8 mouse cellular contexts compared by ENCODE assay signal in the genomic region with DNA sequence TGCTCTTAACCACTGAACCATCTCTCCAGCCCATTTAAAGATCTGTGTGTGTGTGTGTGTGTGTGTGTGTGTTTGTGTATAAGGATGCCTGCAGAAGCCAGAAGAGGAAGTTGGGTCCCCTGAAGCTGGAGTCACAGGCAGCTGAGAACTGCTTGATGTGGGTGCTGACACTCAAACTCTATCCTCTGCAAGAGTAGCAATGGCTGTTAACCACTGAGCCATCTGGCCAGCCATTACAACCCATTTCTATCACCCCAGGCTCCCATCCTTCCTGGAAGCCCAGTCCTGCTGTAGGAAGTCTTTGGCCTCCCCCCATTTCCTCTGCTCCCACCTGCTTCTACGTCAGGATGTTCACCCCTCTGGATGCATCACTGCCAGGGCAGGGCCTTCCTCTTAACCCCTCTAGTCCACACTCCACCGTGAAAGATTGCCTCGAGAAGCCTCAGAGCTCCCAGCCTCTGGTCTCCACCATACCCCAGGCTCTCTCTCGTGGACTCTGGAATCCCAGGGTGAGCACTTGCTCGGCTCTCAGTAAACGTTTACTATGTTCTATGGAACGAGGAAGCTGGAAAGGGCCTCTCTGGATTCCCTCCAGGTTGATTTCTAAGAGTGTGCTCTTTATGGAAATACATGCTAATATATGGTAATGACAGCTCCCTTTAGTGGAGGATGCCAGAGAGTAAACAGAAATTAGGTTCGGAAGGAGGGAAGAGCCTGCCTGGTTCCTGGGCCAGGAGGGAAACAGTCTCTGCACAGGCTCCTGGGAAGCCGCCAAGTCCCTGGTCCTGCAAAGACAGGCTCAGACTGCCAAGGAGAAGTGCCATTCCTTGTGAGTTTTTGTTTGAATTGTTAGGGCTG. TPM values are rescaled to one million over a fixed set of nuclear protein-coding genes. Genes with fewer than 3 reads are reported as not detected.
DNase-seq lines count a peak whose midpoint lies in the region; ATAC-seq and TF ChIP-seq lines count a peak whose summit lies in the region.

No protein-coding gene starts in this region.

- intact Hi-C loops in gastrocnemius, adult 2 months (cut with DNase I), result no loop called here
- intact Hi-C loops in gastrocnemius, postnatal 36 days (cut with DNase I), result no loop called here

- H3K9ac ChIP-seq in intestine, embryonic 15.5 days, result no peak overlapping the region
- H3K9ac ChIP-seq in lung, embryonic 16.5 days (ENCODE audit: low read length), result no peak overlapping the region
- peak overlapping the region; percentile 55; the same call in 1 of the 2 replicates for H3K9ac ChIP-seq in stomach, embryonic 16.5 days (ENCODE audit: low read length)

- TF ChIP-seq POLR2A in bone marrow macrophage, adult 2 months (IDR thresholded peaks at IDR 0.05; ENCODE audit: borderline replicate concordance, low read depth, low read length), result no peak

- WGBS in intestine, embryonic 15.5 days, result 29% methylated on average over 9 of the region's 9 CpGs
- WGBS in lung, embryonic 16.5 days, result 13% methylated on average over 9 of the region's 9 CpGs
- 27% methylated on average over 9 of the region's 9 CpGs for WGBS in stomach, embryonic 16.5 days

- DNase-seq in gastrocnemius, adult 2 months, result peak; percentile 47
- DNase-seq in gastrocnemius, postnatal 36 days, result no peak
- peak; percentile 19 for DNase-seq in 3T3-L1 (ENCODE audit: low read depth, low spot score)
- DNase-seq in retina, postnatal 1 day, result no peak

- 0 out of 2 replicates have a peak overlapping the region, but pooled peaks have one; percentile 14 for H3K4me2 ChIP-seq in intestine, embryonic 15.5 days (replicated peaks)
- 0 out of 2 replicates have a peak overlapping the region, but pooled peaks have one; percentile 5 for H3K4me2 ChIP-seq in lung, embryonic 16.5 days (ENCODE audit: low read depth, low read length)
- H3K4me2 ChIP-seq in stomach, embryonic 16.5 days (ENCODE audit: low read depth, low read length), result peak overlapping the region; percentile 19; the same call in 1 of the 2 replicates

- H3K9me3 ChIP-seq in intestine, embryonic 15.5 days, result no peaks in the 10 kb centered on the region
- H3K9me3 ChIP-seq in lung, embryonic 16.5 days (ENCODE audit: control insufficient read depth, low read length), result no peaks in the 10 kb centered on the region
- H3K9me3 ChIP-seq in stomach, embryonic 16.5 days (replicated peaks; ENCODE audit: control insufficient read depth, low read length), result no peaks in the 10 kb centered on the region

- no peak for TF ChIP-seq CTCF in gastrocnemius, adult 2 months (IDR thresholded peaks at IDR 0.05)
- TF ChIP-seq CTCF in bone marrow macrophage, adult 2 months (IDR thresholded peaks at IDR 0.05; ENCODE audit: low read depth, low read length), result no peak

- no peak overlapping the region for H3K27ac ChIP-seq in gastrocnemius, adult 2 months
- peak overlapping the region; percentile 68 for H3K27ac ChIP-seq in bone marrow macrophage, adult 2 months (ENCODE audit: insufficient read depth, low read depth, low read length)
- H3K27ac ChIP-seq in intestine, embryonic 15.5 days, result peak overlapping the region; percentile 61
- H3K27ac ChIP-seq in lung, embryonic 16.5 days (ENCODE audit: low read length), result peak overlapping the region; percentile 92
- peak overlapping the region; percentile 80 for H3K27ac ChIP-seq in stomach, embryonic 16.5 days (ENCODE audit: low read length)

- no peak for ATAC-seq in intestine, embryonic 15.5 days
- peak; percentile 71 for ATAC-seq in lung, embryonic 16.5 days (ENCODE audit: low read depth)
- peak; percentile 24; the same call in 1 of the 2 replicates for ATAC-seq in stomach, embryonic 16.5 days (ENCODE audit: insufficient read depth, low FRiP score)

- H3K36me3 ChIP-seq in intestine, embryonic 15.5 days, result no peaks in the 10 kb centered on the region
- peaks cover 6% of the 10 kb centered on the region for H3K36me3 ChIP-seq in lung, embryonic 16.5 days (ENCODE audit: control insufficient read depth, insufficient read depth, low read length)
- H3K36me3 ChIP-seq in stomach, embryonic 16.5 days (ENCODE audit: control insufficient read depth, insufficient read depth, low read length), result 0 out of 2 replicates have a peak, but pooled peaks cover 3% of the 10 kb centered on the region

- peaks cover 35% of the 10 kb centered on the region for H3K4me1 ChIP-seq in bone marrow macrophage, adult 2 months (ENCODE audit: control insufficient read depth, insufficient read depth, low read length)
- peaks cover 24% of the 10 kb centered on the region for H3K4me1 ChIP-seq in intestine, embryonic 15.5 days (replicated peaks)
- H3K4me1 ChIP-seq in lung, embryonic 16.5 days (replicated peaks; ENCODE audit: control insufficient read depth, insufficient read depth, low read length), result peaks cover 23% of the 10 kb centered on the region
- H3K4me1 ChIP-seq in stomach, embryonic 16.5 days (ENCODE audit: control insufficient read depth, insufficient read depth, low read length), result peaks cover 12% of the 10 kb centered on the region

- no peak overlapping the region for H3K4me3 ChIP-seq in gastrocnemius, adult 2 months
- no peak overlapping the region for H3K4me3 ChIP-seq in bone marrow macrophage, adult 2 months (ENCODE audit: insufficient read depth, low read length)
- H3K4me3 ChIP-seq in intestine, embryonic 15.5 days (replicated peaks), result no peak overlapping the region
- H3K4me3 ChIP-seq in lung, embryonic 16.5 days (ENCODE audit: low read length), result no peak overlapping the region
- no peak overlapping the region for H3K4me3 ChIP-seq in stomach, embryonic 16.5 days (replicated peaks; ENCODE audit: low read length)

- no peaks in the 10 kb centered on the region for H3K27me3 ChIP-seq in intestine, embryonic 15.5 days (replicated peaks)
- H3K27me3 ChIP-seq in lung, embryonic 16.5 days (ENCODE audit: control insufficient read depth, insufficient read depth, low read depth, low read length), result no peaks in the 10 kb centered on the region
- no peaks in the 10 kb centered on the region for H3K27me3 ChIP-seq in stomach, embryonic 16.5 days (ENCODE audit: control insufficient read depth, insufficient read depth, low read length)

RNA-seq across cellular contexts. Expression of a gene that starts 3.3 kb away (rescaled TPM):
- under 1 TPM; 0.43 to 0.75 TPM for total RNA-seq in gastrocnemius, adult 2 months (2021)
- 1 to 10 TPM in 1 of 2 experiments, under 1 TPM in 1; 0.82 to 1.2 TPM for total RNA-seq in gastrocnemius, postnatal 36 days (2021)
- polyA plus RNA-seq in bone marrow macrophage, adult 2 months (2012; ENCODE audit: insufficient read depth, insufficient read length, missing spikeins), result 18.1 and 20.2 TPM in 2 replicates
- polyA plus RNA-seq in intestine, embryonic 15.5 days (2015; fragmentation: Nextera tagmentation; extraction: Ambion mirVana), result 6.4 and 6.7 TPM in 2 replicates
- polyA plus RNA-seq in lung, embryonic 16.5 days (2015; fragmentation: Nextera tagmentation; extraction: Ambion mirVana), result 10.3 and 11.2 TPM in 2 replicates
- polyA plus RNA-seq in stomach, embryonic 16.5 days (2015; fragmentation: Nextera tagmentation; extraction: Ambion mirVana), result 8.4 and 8.6 TPM in 2 replicates

RNA-seq across cellular contexts. Expression of a gene that starts 24.9 kb away (rescaled TPM):
- 10 to 100 TPM; 20.3 to 23.6 TPM for total RNA-seq in gastrocnemius, adult 2 months (2021)
- 10 to 100 TPM; 20.9 to 21.4 TPM for total RNA-seq in gastrocnemius, postnatal 36 days (2021)
- 22.7 and 39.2 TPM in 2 replicates for polyA plus RNA-seq in bone marrow macrophage, adult 2 months (2012; ENCODE audit: insufficient read depth, insufficient read length, missing spikeins)
- polyA plus RNA-seq in intestine, embryonic 15.5 days (2015; fragmentation: Nextera tagmentation; extraction: Ambion mirVana), result 44.2 and 45.7 TPM in 2 replicates
- 45.7 and 52.9 TPM in 2 replicates for polyA plus RNA-seq in lung, embryonic 16.5 days (2015; fragmentation: Nextera tagmentation; extraction: Ambion mirVana)
- 44.5 and 45.3 TPM in 2 replicates for polyA plus RNA-seq in stomach, embryonic 16.5 days (2015; fragmentation: Nextera tagmentation; extraction: Ambion mirVana)

RNA-seq across cellular contexts. Expression of a gene that starts 37.9 kb away (rescaled TPM):
- total RNA-seq in gastrocnemius, adult 2 months (2021), result 1 to 10 TPM; 4.4 to 5.7 TPM
- total RNA-seq in gastrocnemius, postnatal 36 days (2021), result 1 to 10 TPM; 3.8 to 4.1 TPM
- polyA plus RNA-seq in bone marrow macrophage, adult 2 months (2012; ENCODE audit: insufficient read depth, insufficient read length, missing spikeins), result 9.6 and 10.4 TPM in 2 replicates
- polyA plus RNA-seq in intestine, embryonic 15.5 days (2015; fragmentation: Nextera tagmentation; extraction: Ambion mirVana), result 15.3 and 17.2 TPM in 2 replicates
- 15.6 and 17.1 TPM in 2 replicates for polyA plus RNA-seq in lung, embryonic 16.5 days (2015; fragmentation: Nextera tagmentation; extraction: Ambion mirVana)
- polyA plus RNA-seq in stomach, embryonic 16.5 days (2015; fragmentation: Nextera tagmentation; extraction: Ambion mirVana), result 15.5 and 18.0 TPM in 2 replicates

RNA-seq across cellular contexts. Expression of a gene that starts 38.0 kb away (rescaled TPM):
- 1 to 10 TPM; 4.6 to 5.5 TPM for total RNA-seq in gastrocnemius, adult 2 months (2021)
- 1 to 10 TPM; 3.7 to 4.0 TPM for total RNA-seq in gastrocnemius, postnatal 36 days (2021)
- 30.5 and 36.4 TPM in 2 replicates for polyA plus RNA-seq in bone marrow macrophage, adult 2 months (2012; ENCODE audit: insufficient read depth, insufficient read length, missing spikeins)
- polyA plus RNA-seq in intestine, embryonic 15.5 days (2015; fragmentation: Nextera tagmentation; extraction: Ambion mirVana), result 24.5 and 25.3 TPM in 2 replicates
- polyA plus RNA-seq in lung, embryonic 16.5 days (2015; fragmentation: Nextera tagmentation; extraction: Ambion mirVana), result 37.6 and 41.3 TPM in 2 replicates
- polyA plus RNA-seq in stomach, embryonic 16.5 days (2015; fragmentation: Nextera tagmentation; extraction: Ambion mirVana), result 25.0 and 26.3 TPM in 2 replicates

RNA-seq across cellular contexts. Expression of a gene that starts 57.4 kb away (rescaled TPM):
- 10 to 100 TPM; 62.9 to 69.6 TPM for total RNA-seq in gastrocnemius, adult 2 months (2021)
- 10 to 100 TPM; 56.0 to 60.9 TPM for total RNA-seq in gastrocnemius, postnatal 36 days (2021)
- polyA plus RNA-seq in bone marrow macrophage, adult 2 months (2012; ENCODE audit: insufficient read depth, insufficient read length, missing spikeins), result 82.8 and 86.7 TPM in 2 replicates
- 231 and 236 TPM in 2 replicates for polyA plus RNA-seq in intestine, embryonic 15.5 days (2015; fragmentation: Nextera tagmentation; extraction: Ambion mirVana)
- polyA plus RNA-seq in lung, embryonic 16.5 days (2015; fragmentation: Nextera tagmentation; extraction: Ambion mirVana), result 210 and 211 TPM in 2 replicates
- polyA plus RNA-seq in stomach, embryonic 16.5 days (2015; fragmentation: Nextera tagmentation; extraction: Ambion mirVana), result 198 and 202 TPM in 2 replicates

Comparison
In these comparisons a context has a peak if more than half of its experiments do, and no peak if none do; other contexts are left out.
1. DNase-seq: peak in gastrocnemius, adult 2 months (single experiment) and 3T3-L1 (single experiment); none in gastrocnemius, postnatal 36 days (0 of 2) and retina, postnatal 1 day (single experiment).
2. Peak in every context shown above with its lines, with median percentiles within 50 percentile points of each other: H3K4me2 ChIP-seq.